Mouse (Mus musculus): ENCODE results near the gene Sh3gl2.

The Sh3gl2 gene

DNA sequence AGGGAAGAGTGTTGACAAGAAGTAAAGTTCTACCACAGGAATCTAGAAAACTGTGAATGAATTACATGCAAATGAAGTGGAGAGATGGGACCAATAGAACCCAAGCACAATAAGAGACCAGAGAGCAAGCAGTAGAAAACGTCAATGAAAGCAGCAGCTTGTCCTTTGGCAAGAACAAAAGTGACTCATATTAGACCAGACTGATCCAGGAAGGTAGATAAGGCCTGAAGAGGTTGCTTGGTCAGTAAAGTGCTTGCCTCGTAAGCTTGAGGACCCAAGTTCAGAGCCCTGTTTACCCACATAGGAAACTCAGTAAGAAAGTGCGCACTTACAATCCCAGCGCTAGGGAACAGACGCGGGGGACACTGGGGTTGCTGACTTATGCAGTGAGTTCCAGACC, 215.5 kb downstream of the Sh3gl2 start:
- DNase-seq, result no peak

DNA sequence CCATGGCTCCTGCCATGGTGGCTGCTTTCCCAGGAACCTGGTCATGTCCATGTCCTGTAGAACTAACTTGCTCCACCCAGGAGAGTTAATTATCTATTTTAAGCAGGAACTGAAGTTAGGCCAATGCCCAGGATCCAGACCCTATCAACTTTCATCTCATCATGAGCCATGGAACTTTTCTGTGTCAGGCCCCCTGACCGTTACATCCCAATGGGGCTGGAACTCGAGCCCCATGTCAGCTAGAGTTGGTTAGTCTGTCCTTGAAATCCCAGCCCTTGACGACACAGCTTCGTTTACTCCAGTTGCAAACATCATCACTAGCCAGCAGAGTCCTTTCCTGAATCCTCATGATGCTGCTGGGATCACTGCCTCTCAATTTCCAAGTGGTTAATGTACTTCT, 221.3 kb downstream of the Sh3gl2 start:
- DNase-seq, result no peak

DNA sequence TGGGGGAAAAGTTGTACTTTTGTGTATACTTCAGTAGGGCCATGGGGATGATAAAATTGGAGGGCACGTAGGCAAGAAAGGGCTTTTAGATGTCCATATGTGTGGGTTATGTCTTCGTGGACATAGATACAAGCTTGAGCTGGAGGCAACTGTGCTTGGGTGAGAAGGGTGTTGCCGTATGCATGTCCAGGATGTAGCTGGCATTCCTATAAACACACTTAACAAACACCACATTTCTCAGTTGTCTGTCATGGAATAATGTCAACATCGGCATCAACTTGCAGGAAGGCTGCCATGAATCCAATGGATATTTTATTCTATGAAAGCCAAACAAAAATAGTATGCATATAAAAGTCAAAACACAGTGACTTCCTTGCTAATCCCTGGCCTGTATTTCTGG, 227.9 kb downstream of the Sh3gl2 start:
- DNase-seq, result no peak

DNA sequence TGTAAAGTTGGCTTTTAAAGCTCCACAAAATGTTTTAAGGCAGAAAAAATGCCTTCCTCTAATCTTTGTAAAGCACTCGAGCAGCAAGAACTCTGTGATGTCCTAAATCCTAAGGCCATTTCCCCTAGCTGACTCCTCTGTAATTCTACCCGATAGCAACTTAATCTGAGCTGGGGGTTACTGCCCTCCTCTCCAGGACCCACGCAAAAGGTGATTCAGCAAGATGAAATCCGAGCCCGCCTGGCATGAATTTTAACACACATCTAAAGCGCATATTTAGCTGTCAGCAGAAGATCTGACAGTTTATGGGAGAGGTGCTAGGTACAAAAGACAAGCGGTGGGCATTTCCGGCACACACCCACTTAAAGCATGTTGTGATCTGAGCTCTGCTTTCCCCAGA, 229.8 kb downstream of the Sh3gl2 start:
- DNase-seq, result no peak

DNA sequence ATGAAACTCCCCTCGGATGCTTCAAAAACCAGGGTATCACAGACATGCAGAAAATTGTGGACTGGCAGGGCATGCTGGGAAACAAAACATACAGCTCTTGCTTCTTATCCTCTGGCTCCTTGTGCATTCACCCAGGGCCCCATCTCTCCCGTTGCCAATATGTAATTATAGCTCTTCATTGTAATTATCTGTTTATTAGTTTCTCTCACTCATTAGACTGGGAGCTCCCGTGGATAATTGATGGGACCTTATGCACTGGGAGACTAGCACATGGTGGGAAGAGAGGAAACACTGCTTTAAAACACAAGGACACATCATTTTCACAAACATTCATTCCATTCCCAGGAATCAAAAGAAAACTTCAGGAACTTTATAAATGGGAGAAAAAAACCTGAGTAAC, 233.9 kb downstream of the Sh3gl2 start:
- no peak for DNase-seq

DNA sequence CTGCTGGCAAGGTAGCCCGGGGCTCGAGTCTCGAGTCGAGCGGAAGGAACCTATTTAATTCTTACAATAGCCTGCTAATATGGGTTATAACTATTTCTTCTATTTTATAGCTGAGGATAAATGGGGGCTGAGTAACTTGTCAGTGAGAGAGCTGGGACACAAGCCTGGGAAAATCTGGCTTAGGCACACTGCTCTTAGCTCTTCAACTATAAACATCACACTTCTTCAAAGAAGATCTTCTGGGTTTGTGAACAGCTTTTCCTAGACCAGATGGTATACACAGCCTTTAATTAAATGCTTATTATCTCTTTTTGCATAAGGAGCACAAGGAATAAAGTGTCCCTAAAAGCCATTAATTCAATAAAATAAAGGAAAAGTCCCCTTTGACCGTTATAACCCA, 278.7 kb downstream of the Sh3gl2 start:
- no peak for DNase-seq

DNA sequence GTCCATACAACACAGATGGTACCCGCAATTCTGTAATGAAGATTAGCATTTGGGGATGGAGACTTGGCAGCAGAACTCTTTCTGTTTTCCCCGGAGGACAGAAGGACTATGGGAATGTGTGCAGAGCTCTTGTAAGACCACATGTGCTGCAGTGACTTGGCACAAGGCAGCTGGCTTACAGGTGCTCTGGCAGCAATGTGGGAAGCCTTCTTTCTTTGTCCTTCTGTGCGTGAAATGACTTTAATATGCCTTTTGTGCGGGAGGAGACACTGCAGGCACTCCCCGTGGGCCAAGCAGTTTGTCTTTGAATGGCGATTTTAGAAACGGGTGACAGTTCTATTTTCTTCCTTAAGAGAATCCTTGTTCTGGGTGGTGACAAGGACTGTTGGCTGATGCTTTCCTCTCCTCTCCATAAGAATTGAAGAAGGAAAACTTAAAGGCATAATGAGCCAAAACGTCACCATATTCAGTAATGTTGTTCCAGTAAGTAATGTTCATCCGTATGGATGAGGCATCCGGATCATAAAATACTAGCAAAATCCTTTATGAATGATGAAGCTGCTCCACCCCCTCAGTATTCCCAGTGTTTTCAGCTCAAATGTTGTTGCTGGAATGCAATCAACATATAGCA, 281.5 kb downstream of the Sh3gl2 start:
- DNase-seq, result peak; percentile 7 to 13

DNA sequence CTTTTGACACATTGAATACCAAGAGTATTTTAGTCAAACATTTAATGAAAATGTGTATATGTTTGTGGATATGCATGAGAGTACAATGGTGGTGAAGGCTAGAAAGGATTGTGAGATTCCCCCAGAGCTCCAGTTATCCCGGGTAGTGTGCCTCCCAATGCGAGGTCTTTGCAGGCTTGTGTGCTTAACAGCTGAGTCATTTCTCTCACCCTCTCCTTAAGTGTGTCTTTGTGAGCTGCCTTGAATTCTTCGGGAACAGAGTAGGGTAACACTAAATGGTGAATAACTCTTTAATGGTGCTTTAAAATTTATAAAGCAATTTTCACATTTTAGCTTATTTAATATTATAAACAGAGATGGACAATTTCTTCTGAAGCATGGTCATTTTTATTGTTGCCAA, 300.8 kb downstream of the Sh3gl2 start:
- no peak for DNase-seq

DNA sequence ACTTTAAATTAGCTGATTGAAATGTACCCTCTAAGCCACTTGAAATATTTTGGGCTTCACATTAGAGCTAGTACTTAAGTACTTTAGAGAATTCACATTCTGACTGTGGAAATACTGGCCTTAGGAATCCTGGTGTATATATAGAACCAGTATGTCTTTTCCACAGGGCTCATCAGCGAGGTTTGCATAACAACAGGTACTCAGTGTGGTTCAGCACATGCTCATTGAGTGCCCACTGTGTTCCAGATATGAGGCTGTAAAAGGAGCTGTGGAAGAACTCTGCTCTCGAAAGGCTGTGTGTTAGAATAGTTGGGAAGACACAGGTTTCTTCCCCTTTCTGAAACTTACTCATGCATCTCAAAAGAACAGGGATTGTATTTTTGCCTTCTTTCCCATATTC, 302.1 kb downstream of the Sh3gl2 start:
- no peak for DNase-seq

DNA sequence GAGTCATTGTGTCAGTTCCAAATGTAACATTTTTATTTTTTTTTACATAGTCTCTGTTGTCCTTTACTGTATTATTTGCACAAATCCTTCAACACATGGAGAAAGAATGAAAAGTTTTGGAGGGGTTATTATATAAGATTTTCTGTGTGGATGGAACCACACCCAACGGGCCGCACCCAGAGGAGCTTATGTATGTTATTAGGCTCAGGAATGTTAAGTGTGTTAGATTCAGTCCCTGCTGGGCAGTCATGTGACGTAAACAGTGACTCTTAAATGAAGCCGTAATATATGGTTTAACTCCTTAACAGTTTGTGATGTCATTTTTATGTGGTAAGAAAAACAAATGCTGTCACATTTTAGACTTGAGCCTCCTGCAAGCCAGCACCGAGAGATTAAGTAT, 302.6 kb downstream of the Sh3gl2 start:
- no peak for DNase-seq

DNA sequence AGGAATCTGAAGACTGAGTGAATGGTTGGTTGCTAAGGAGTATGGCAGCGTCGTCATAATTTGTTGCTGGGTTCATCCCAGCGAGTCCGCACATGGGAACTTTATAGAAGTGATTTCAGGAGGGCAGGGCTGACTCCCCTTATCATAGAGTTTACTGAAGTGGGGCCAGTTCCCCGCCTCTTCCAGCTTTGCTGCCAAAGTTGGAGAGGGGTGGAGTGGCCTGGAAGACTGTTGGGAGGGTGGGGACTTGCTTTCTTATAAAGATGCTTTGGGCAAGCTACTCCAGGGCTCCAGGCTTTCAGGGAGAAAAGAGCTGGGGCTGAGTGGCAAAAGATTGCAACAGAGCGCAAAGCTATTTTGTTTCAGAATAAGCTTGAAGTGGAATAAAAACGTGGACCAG, 308.4 kb downstream of the Sh3gl2 start:
- peak; percentile 9 to 13 for DNase-seq

DNA sequence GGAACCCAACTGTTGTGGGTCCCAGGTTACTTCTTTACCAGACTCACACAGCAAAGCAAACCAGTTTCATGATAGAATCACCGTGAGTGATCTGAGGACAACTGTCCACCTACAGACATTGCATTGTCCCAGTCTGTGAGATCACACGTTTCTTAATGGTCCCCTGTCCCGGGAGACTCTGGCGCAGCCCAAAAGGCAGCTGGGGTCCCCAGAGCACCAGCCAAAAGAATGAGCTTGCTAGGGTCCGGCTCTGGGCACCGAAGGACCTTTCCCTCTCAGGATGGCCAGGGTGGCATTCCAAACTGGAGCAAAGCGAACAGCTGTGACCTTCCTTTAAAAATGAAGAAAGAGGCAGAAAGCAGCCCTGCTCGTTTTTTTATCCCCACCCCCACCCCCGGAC, 308.9 kb downstream of the Sh3gl2 start, which contains the start of gene Adamtsl1:
TSS of gene Adamtsl1 (plus strand) at position 381 of the 400 bp plus-strand sequence.
- DNase-seq, result peak; percentile 6 to 32

DNA sequence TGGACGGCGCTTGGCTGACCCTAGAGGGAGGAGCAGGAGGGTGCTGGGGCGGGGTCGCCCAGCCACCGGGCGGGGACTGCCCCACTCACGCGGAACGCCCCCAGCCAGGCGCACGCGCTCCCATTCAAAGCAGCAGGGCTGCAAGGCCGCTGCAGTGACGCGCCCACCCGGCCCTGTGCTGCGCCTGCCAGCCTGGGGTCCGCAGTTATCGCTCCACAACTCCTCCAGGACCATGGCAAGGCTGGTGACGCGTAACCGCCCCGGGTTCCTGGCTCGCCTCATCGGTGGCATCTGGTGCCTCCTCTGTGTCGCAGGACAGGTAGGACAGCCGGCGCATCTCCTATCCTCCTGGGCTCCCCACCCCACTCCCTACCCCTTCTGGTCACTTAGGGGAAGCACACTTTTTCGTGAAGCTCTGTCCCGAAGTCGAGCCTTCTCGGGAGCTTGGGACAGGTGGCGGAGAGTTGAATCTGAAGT, 309.3 kb downstream of the Sh3gl2 start:
- peak; percentile 73 to 76 for DNase-seq

DNA sequence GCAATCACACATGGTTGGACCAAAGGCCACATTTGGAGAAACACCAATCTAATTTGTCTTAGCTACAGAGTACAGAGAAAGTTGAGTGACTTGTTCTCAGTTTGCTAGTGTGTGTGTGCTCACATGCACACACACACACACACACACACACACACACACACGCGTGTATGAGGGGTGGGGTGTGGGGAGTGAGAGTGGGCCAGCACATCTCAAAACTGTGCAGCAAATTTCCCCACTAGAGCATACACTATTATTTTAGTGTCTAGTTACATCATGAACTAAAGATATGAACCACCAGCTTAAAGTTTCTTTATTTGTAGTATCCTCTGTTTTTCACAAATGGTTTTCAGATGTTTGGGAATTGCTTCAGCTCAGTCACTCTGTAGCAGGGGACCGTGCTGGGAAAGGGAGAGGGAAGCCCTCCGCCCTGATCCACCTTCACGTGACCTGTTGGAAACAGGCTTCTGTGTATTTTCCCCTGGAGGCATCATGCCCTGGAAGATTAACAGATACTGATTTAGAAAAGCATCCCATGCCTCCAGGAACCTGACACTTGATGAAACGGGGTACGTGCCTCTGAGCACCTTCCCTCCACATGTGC, 322.1 kb downstream of the Sh3gl2 start:
- DNase-seq, result no peak

DNA sequence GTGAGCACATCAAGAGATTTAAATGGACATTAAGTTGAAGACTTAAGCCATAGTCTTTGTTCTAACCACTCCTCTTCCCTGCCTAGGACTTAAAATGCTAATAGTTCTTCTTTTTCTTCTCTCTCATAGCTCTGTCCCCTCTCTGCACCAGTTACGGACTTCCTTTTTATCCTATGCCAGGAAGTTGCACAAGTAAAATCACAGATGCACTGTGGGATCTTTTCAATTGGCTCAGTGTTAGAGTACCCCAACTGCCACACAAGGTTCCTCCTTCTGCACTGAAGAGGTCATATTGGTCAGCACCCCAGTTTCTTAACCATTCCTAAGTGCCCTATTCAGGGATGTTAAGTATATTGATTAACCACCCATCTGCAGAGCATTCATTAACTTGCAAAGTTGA, 324.9 kb downstream of the Sh3gl2 start:
- no peak for DNase-seq

DNA sequence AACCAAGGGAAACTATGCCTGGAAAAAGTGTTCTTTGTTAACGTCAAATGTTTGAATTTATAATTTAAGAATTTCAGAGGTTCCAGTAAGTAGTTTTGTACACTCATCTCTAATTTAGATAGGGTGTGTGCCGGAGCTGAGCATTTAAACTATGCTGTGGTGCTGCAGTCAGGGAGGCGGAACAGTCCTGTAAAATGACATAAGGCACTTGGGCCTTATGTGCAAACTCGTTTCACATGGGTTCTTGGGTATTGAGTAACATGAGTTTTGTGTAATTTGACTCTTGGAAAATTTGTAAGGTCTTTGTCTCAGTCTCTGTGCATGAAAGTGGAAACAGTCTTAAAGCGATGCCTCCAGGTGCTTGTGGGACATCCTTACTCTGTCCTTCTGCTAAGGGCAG, 334.8 kb downstream of the Sh3gl2 start:
- DNase-seq, result no peak

DNA sequence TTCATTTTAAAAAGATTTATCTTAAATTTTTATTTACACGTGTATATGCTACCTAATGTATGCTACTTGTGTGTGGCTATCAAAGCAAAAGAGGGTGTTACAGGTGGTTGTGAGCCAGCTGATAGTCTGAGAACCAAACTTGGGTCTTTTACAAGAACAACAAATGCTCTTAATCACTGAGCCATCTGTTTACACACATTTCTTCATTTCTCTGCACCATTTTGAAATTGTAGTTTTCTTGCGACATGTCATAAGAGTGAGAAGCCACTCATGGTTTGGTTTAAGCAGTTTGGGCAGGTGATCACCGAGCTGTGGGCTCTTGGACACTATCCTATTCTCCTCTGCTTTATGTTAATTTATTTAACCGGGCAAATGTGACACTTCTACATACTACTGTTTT, 338.3 kb downstream of the Sh3gl2 start:
- no peak for DNase-seq

DNA sequence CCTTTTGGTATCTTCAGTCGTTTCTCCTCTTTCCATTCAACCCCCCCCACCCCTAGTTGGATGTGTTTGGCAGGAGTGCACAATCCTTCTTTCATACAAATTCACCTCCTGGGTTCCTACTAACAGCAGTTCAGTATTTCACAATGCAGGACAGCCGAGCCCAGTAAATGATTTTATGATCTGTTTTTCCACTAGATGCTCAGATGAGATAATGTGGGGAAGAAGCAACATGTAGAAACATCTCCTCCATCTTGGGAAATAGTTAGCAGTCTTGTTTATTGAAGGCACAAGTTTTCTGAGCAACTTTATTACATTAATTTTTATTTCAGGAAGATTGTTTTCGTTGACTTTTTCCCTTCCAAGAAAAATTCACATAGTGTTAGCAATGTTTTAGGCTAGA, 349.8 kb downstream of the Sh3gl2 start:
- DNase-seq, result no peak

DNA sequence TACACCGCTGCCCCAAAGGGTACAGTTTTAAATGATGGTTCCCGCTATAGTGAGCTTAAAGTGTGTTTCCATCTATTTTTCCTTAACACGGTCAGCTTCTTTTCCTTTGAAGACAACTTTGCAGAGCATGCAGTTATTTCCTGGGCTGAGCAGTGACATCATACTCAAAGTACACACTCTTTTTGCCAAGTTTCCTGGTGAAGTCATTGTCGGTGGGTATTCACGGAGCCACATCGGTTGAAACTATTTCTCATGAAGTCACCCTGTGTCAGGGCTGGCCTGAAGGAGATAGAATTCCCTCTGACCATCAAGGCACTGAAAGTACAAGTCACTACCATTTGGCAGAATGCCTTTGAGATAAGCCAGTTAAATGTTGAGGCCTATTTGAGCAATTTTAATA, 354.8 kb downstream of the Sh3gl2 start:
- DNase-seq, result no peak

DNA sequence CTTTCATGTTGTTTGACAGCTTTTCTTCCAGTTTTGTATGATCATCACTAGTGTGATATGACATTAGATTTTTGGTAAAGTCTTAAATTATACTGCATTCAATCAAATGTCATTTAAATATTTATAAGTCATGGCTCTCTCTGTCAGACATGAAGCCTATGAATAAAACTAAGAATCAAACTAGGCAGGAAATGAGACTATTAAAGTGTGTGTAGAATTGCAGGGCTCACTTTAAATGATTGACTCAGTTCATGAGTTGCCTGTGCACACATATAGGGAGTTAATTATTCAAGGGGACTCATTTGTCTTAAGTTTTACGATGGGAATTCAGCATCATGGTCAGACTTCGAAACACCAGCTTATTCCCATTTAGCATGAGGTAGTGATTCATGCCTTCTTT, 380.5 kb downstream of the Sh3gl2 start:
- DNase-seq, result no peak

DNA sequence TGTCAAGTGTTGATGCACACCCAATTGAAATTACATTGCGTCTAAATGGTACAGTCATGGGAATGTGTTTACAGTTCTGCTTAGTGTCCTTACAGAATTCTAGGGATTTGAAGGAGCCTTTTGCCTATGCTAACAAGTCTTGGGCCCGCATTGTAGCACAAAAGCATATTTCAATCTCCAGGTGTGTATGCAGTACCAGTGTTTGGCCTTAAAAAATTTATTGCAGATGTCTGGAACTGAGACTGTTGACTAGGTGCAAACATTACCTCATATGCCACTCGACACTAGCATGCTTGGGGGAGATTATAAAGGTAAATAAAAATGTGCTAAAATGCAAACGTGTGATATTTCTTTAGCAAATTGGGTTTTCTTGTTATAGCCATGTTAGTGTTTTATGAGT, 384.0 kb downstream of the Sh3gl2 start:
- no peak for DNase-seq

DNA sequence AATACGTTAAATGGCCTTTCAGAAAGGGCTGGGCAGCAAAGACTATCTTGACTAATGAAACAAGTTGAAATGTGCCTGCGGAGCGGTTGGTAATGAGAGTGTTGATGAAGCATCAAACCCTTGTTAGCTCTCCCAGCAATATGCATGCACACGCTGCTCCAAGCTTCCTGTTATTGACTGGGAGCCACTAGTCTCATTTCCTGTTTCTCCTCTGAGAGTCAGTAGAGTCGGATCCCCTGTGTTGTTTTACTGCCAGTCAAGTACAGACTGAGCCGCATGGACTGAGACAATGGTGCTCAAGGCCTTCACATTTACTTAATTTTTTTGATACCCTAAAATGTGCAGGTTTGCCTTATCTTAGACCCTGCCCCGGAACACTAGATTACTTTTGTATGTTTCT, 386.1 kb downstream of the Sh3gl2 start:
- DNase-seq, result no peak

DNA sequence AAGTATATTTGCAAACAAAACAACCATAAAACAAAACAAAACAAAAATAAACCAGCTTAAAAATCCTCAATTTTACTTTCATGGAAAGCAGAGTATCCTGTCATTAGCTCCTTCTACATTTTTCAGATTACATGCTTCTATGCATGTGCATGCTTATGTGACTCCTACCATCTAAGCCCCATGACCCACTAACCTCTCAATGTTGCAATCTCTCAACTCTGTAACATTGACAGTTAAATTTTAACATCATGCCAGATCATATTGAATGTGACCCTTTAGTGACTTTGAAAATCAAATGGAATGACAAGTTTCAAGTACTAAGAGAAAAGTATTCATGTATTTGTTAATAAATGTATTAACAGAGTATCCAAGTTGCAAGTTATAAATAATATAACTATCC, 389.2 kb downstream of the Sh3gl2 start:
- DNase-seq, result no peak

DNA sequence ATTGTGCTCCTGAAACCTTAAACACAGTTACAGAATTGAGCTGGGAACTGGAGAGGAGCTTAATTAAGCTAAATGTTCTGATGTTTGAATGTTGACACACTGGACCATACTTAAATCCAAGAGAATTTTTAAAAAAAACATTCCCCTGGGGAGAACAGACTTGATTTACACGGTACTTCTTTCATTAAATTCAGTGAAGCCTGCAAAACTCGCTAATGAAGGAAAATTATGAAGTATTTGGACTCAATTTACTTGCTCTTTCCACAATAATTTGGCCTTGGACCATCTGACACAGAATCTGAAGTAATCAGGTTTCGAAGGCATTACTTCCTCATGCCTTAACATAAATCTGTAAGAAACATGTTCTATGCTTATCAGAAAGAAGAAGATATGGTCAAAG, 408.4 kb downstream of the Sh3gl2 start:
- no peak for DNase-seq

DNA sequence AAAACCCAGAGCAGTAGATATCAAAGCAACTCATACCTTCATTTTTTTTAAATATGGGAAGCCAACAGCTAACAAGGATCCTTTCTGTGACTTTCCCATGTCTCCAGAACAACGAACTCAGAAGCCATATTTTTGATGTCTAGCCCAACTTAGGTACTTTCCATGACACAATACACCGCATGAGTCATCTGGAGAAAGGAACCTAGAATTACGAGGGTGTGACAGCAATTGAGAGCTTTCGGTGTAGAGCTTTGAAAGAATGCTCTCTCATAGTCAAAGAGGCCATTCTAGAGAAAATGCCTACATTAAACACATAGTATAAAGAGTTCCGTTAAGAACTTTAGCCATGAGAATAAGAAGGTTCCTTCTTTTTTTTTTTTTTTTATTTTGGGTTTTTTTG, 413.8 kb downstream of the Sh3gl2 start:
- no peak for DNase-seq
